Mouse (Mus musculus) heart, adult 2 months (tissue): ENCODE data around the gene Slc29a4. TPM values are rescaled to one million over a fixed set of nuclear protein-coding genes. Genes with fewer than 3 reads are reported as not detected.
A peak's percentile ranks its signal among the peaks of the same experiment; 100 is the strongest.

Source experiments
- DNase-seq, 2 experiments: peaks; one replicate each; pipeline ENCODE4 v3.0.0; 2021
- H3K27ac ChIP-seq: fragments of 200-600 bp; 2 replicates; pipeline ENCODE4 v1.8.1; 2022
- H3K27me3 ChIP-seq: fragments of 200-500 bp; 2 replicates; pipeline ENCODE4 v1.6.1; 2012; ENCODE audit warnings: mild to moderate bottlenecking, low read length, inconsistent platforms, mixed read lengths; ENCODE audit not compliant: control insufficient read depth, insufficient read depth
- H3K36me3 ChIP-seq: fragments of 200-500 bp; 2 replicates; pipeline ENCODE4 v1.6.1; 2012; ENCODE audit warnings: low read length, inconsistent platforms; ENCODE audit not compliant: control insufficient read depth, insufficient read depth
- H3K4me1 ChIP-seq: fragments of 200-500 bp; 2 replicates; pipeline ENCODE4 v1.6.1; 2011; ENCODE audit warnings: low read length; ENCODE audit not compliant: control insufficient read depth, insufficient read depth
- H3K4me3 ChIP-seq: fragments of 200-600 bp; 2 replicates; pipeline ENCODE4 v1.8.1; 2022
- H3K79me2 ChIP-seq: fragments of 200-500 bp; replicated peaks from 2 replicates; pipeline ENCODE4 v1.6.1; 2012; ENCODE audit warnings: mild to moderate bottlenecking, inconsistent platforms, low read length, moderate library complexity, mixed read lengths; ENCODE audit not compliant: control insufficient read depth, insufficient read depth
- H3K9ac ChIP-seq: fragments of 200-500 bp; 2 replicates; pipeline ENCODE4 v1.6.1; 2012; ENCODE audit warnings: low read depth, mild to moderate bottlenecking, control low read depth, inconsistent platforms, low read length, mixed read lengths
- CTCF ChIP-seq: fragments of 200-600 bp; IDR thresholded peaks from 2 replicates; pipeline ENCODE4 v1.8.1; 2022; ENCODE audit warnings: antibody characterized with exemption, mild to moderate bottlenecking, moderate library complexity
- EP300 ChIP-seq: fragments of 200-500 bp; IDR thresholded peaks from 2 replicates; pipeline ENCODE4 v1.6.1; 2011; ENCODE audit warnings: low read depth, low read length, control low read depth; ENCODE audit not compliant: insufficient read depth
- POLR2A ChIP-seq: fragments of 200-500 bp; IDR thresholded peaks from 2 replicates; pipeline ENCODE4 v1.6.1; 2011; ENCODE audit warnings: mild to moderate bottlenecking, low read depth, low read length, control low read depth; ENCODE audit not compliant: insufficient read depth
- WGBS: fragments of 180-500 bp; shearing (Covaris S2); methylation state at CpG from one replicate; pipeline ENCODE4 v1.1.7; 2018; 5-methylcytosine and 5-hydroxymethylcytosine counted together
- intact Hi-C: fragments of 180-260 bp; cut with DNase I; formaldehyde crosslinking; loops from one replicate; pipeline ENCODE4 v1.15.1; 2025
- polyA plus RNA-seq: library from polyadenylated mRNA; depleted of rRNA; stranded (reverse); fragments of >200 nt; gene quantifications from 2 replicates; pipeline ENCODE4 v1.2.3, GENCODE M21; 2012
- total RNA-seq, 2 experiments: library from RNA; stranded (reverse); gene quantifications; 2 replicates each; pipeline ENCODE4 v1.2.3; 2021

Slc29a4 gene
- total and polyA plus RNA-seq, 3 experiments: 0.27 to 0.70 (median 0.31) TPM

DNA sequence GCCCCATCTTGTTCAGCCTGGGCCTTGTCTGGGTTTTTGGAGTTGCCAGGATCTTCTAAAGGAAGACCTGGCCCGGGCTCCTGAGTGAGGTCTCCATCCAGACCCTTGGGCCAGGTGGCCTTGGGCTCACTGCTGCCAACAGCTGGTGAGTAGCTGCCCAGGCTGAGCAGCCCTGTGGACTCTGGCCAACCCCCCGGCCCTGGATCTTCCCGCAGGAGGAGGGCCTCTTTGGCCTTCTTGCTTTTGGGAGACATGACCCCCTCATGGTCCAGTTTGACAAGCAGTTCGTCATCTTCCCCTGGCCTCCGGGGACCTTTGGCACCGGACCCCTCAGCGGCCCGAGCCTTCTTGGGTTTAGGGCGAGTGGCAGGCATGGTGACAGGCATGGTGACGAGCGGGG is 39.6 kb downstream of the Slc29a4 start:
- no peaks in the 10 kb centered on the region for H3K36me3 ChIP-seq
- no peak overlapping the region for H3K9ac ChIP-seq
- TF ChIP-seq EP300 (no peak), CTCF (no peak), POLR2A (no peak)
- no peaks in the 10 kb centered on the region for H3K4me1 ChIP-seq
- no peak overlapping the region for H3K4me3 ChIP-seq
- WGBS: 90% methylated on average over 11 of the region's 11 CpGs
- H3K79me2 ChIP-seq: no peaks in the 10 kb centered on the region
- no peak overlapping the region for H3K27ac ChIP-seq
- no peaks in the 10 kb centered on the region for H3K27me3 ChIP-seq
- DNase-seq: no peak
- intact Hi-C loops: no loop called here

DNA sequence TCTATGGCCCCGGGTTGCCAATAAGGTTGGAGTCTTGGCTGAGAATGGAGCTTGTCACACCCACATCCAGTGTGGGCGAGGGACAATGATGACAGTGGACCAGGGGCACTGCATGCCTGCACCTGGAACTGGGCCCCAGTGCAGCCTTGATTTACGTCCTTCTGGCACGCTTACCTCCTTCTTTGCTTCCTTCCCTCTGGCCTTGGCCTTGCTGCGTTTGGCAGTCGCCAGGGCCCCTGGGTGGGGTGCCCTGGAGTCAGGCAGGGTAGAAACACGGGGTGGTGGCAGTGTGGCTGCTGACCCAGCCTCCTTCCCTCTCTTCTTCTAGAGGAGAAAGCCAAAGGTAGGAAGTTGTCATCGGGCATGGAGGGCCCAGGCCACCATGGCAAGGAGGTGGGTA is 47.6 kb downstream of the Slc29a4 start:
- DNase-seq: no peak
- H3K27me3 ChIP-seq: no peaks in the 10 kb centered on the region
- H3K9ac ChIP-seq: no peak overlapping the region
- intact Hi-C loops: no loop called here
- no peaks in the 10 kb centered on the region for H3K4me1 ChIP-seq
- no peaks in the 10 kb centered on the region for H3K79me2 ChIP-seq
- TF ChIP-seq POLR2A (no peak), EP300 (no peak), CTCF (no peak)
- H3K4me3 ChIP-seq: no peak overlapping the region
- no peaks in the 10 kb centered on the region for H3K36me3 ChIP-seq
- no peak overlapping the region for H3K27ac ChIP-seq
- WGBS: 83% methylated on average over 8 of the region's 8 CpGs

GRCm38 (mm10) chr5:142747026-142747629 is 54.8 kb downstream of the Slc29a4 start:
- no peaks in the 10 kb centered on the region for H3K79me2 ChIP-seq
- intact Hi-C loops: no loop called here
- TF ChIP-seq EP300 (no peak), CTCF (no peak), POLR2A (no peak)
- no peak for DNase-seq
- no peak overlapping the region for H3K4me3 ChIP-seq
- H3K4me1 ChIP-seq: peaks cover 2% of the 10 kb centered on the region
- no peaks in the 10 kb centered on the region for H3K27me3 ChIP-seq
- peaks cover 2% of the 10 kb centered on the region; the same call in 1 of the 2 replicates for H3K36me3 ChIP-seq
- WGBS: 43% methylated on average over 12 of the region's 12 CpGs
- H3K9ac ChIP-seq: no peak overlapping the region
- peak overlapping the region; percentile 27 for H3K27ac ChIP-seq

- no peak for DNase-seq
- TF ChIP-seq EP300: no peak
- no peak for TF ChIP-seq POLR2A
- no peak for TF ChIP-seq CTCF
- Histone ChIP-seq H3K36me3 (peaks cover 2% of the 10 kb centered on the region; the same call in 1 of the 2 replicates), H3K9ac (no peak overlapping the region), H3K27ac (no peak overlapping the region), H3K79me2 (no peaks in the 10 kb centered on the region), H3K27me3 (no peaks in the 10 kb centered on the region), H3K4me1 (peaks cover 2% of the 10 kb centered on the region), H3K4me3 (no peak overlapping the region)
- intact Hi-C loops: no loop called here
- 69% methylated on average over 11 of the region's 11 CpGs for WGBS
Observed at GRCm38 (mm10) chr5:142750173-142750572, 57.9 kb downstream of the Slc29a4 start.

DNA sequence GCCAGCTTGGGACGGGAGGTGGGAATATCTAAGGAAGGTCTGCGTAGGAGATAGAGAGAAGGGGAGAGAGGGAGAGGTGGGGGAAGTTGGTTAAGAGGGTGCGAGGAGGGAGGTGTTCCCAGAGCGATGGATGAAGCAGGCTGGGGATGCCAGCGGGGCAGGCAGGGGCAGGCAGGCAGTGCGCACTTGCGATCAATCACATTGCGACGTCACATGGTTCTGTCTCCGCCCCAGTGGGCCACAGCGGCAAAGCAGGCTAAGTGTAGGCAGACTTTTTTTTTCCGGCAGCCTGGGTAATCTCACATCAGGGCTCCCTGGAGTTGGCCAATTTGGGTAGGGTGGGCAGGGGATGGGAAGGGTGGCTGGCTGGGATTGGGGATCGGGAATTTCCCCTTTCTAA is 59.9 kb downstream of the Slc29a4 start:
- no peak for DNase-seq
- TF ChIP-seq EP300 (no peak), CTCF (no peak), POLR2A (no peak)
- Histone ChIP-seq H3K4me3 (no peak overlapping the region), H3K4me1 (peaks cover 2% of the 10 kb centered on the region), H3K27ac (no peak overlapping the region), H3K79me2 (no peaks in the 10 kb centered on the region), H3K9ac (no peak overlapping the region), H3K36me3 (peaks cover 2% of the 10 kb centered on the region; the same call in 1 of the 2 replicates), H3K27me3 (no peaks in the 10 kb centered on the region)
- WGBS: 84% methylated on average over 13 of the region's 13 CpGs
- intact Hi-C loops: no loop called here

DNA sequence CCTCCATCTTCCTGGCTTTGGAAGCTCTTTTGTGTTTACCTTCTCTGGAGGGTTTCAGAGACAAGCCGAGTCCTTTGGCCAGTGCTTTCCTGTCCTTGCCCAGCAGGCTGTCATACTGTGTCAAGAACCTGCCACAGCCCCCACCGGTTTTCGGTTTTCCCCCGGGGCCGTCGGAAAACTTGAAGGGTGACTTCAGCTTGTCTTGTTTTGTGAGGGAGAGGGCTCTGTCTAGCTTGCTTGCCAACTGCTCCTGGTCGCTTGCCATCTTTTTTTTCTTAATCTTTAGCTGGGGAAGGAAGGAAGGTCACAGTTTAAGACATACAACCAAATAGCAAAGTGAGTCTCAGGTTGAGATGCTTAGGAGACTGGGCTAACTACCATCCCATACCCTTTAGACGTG is 67.5 kb downstream of the Slc29a4 start:
- Histone ChIP-seq H3K27me3 (no peaks in the 10 kb centered on the region), H3K4me1 (no peaks in the 10 kb centered on the region), H3K27ac (no peak overlapping the region), H3K4me3 (no peak overlapping the region), H3K36me3 (no peaks in the 10 kb centered on the region), H3K9ac (no peak overlapping the region), H3K79me2 (no peaks in the 10 kb centered on the region)
- no peak for DNase-seq
- WGBS: 80% methylated on average over 8 of the region's 8 CpGs
- intact Hi-C loops: loop anchor here (10.0 kb wide), 1 partner anchor 305 kb away; no protein-coding TSS in a partner anchor
- TF ChIP-seq CTCF: no peak
- TF ChIP-seq EP300: no peak
- TF ChIP-seq POLR2A: no peak
